Mouse (Mus musculus) yolk sac, embryonic 10.5 days (tissue): ENCODE data around the gene St3gal3.

Experiments
- DNase-seq: peaks from one replicate; pipeline ENCODE4 v3.0.0-alpha.2; 2017; ENCODE audit warnings: low spot score

The St3gal3 gene

DNA sequence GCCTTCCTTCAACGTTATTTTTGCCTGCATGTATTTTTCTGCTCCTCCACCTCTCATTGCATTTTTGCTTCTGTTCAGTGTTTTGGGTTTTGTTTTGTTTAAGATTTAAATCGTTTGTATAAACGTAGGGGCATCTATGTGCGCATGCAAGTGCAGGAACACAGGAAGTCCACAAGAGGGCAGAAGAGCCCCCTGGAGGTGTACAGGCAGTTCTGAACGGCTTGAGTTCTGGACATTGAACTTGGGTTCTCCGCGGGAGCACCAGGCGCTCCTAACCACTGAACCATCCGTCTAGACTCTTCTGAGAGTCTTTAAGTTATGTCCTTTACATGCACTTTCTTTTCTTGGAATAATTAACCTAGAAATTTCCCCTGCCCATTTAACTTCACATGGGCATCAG, 44.8 kb downstream of the St3gal3 start:
- DNase-seq: peak; percentile 25

- DNase-seq: no peak
These were observed 45.9 kb downstream of the St3gal3 start for GRCm38 (mm10) chr4:118088771-118089170.

GRCm38 (mm10) chr4:118085025-118085424, 49.7 kb downstream of the St3gal3 start:
- DNase-seq: no peak

GRCm38 (mm10) chr4:118083217-118083951, 51.3 kb downstream of the St3gal3 start:
- peak; percentile 85 for DNase-seq

DNA sequence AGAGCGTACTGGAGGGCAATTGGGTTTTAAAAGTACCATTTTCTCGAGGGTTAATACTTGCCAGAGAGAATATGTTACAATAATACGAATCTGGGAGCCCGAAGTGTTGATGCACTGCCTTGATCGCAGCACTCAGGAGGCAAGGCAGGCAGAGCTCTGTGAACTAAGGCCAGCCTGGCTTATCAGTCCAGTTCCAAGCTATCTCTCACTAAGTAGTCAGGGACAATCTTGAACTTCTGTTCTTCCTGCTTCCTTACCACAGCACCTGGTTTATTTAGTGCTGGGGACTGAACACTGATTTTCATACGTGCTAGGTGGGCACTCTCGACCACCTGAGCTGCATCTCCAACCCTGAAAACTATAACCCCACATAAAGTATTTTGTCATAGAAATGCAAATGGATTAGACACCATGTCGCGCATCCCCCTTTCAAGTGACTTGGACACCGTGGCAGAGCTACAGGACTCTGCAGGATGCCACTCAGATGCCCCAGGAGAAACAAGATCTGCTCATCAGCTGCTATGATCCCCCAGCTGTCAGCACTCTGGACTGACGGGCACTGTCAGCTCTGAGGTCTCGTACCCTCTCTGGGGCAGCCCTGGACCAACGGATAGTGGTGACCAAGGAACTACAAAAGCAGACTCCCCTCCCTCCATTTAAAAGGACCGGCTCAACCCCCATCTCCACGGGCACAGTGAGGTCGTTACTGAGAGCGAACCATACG, 52.9 kb downstream of the St3gal3 start:
- no peak for DNase-seq

- no peak for DNase-seq
These were observed 54.2 kb downstream of the St3gal3 start for GRCm38 (mm10) chr4:118080481-118080880.

GRCm38 (mm10) chr4:118079195-118079594, 55.5 kb downstream of the St3gal3 start:
- DNase-seq: no peak

DNA sequence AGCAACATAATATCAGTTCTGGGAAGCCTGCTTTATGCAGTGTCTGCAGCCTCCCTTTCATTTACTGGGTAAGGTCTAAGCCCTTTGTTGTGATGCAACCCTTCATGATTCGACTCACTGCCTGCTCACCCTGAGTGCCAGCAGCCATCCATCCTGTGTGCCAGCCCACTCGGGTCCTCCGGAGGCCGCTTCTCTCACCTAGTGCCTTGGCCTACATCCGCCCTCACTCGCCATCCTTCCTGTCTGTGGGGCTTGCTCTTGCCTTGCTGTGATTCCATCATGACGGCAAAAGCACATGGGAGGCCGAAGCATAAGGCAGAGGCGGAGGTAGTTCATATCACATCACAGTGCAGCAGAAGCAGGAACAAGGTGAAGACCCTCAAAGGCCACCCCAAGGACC, 56.1 kb downstream of the St3gal3 start:
- DNase-seq: no peak

DNA sequence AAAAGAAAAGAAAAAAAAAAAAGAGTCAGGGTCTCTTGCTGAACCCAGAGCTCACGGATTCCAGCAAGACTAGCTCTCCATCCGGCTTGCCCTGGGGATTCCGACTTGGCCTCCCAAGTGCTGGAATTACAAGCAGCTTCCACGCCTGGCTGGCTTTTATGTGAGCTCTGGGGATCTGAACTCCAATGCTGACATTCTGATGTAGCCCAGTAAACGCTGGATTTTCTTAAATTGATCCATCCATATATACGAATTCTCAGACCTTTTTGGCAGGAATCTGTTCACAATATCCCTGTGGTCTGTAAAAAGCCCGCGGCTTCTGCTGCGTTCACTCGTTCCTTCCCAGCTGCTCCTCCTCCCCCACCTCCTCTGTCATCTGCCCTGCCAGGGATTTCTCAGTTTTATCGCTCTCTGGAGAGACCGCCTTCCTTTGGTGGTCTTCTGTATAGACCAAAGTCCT, 57.4 kb downstream of the St3gal3 start:
- DNase-seq: no peak

DNA sequence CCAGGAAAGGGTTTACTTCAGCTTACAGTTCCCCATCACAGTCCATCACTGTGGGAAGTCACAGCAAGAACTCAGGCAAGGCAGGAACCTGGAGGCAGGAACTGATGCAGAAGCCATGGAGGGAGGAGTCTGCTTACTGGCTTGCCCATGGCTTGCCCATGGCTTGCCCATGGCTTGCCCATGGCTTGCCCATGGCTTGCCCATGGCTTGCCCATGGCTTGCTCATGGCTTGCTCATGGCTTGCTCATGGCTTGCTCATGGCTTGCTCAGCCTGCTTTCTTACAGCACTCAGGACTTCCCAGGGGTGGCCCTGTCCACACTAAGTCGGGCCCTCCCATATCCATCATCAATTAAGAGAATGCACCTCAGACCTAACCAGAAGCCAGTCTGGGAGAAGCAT, 58.1 kb downstream of the St3gal3 start:
- no peak for DNase-seq

GRCm38 (mm10) chr4:118075343-118075742, 59.4 kb downstream of the St3gal3 start:
- DNase-seq: no peak

GRCm38 (mm10) chr4:118074236-118074635, 60.5 kb downstream of the St3gal3 start:
- no peak for DNase-seq

- no peak for DNase-seq
These were observed 61.6 kb downstream of the St3gal3 start for GRCm38 (mm10) chr4:118073128-118073527.

DNA sequence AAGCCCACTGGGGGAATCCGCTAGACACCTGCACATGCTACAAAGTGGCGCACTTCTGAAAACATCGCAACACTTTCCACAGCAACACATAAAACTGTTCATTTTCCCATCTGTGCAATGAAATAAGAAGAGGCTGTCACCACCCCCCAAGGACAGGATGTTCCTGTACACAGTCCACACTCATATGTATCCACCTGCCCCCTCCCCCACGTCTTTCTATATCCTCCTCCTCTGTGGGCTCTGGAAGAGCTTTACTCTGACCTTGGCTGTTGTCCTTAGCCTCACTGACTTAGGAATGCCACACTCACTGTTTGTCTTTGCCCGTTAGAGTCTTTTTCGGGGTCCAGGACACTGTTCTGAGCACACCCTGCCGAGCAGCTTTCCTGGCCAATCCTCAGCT, 62.8 kb downstream of the St3gal3 start:
- DNase-seq: no peak

DNA sequence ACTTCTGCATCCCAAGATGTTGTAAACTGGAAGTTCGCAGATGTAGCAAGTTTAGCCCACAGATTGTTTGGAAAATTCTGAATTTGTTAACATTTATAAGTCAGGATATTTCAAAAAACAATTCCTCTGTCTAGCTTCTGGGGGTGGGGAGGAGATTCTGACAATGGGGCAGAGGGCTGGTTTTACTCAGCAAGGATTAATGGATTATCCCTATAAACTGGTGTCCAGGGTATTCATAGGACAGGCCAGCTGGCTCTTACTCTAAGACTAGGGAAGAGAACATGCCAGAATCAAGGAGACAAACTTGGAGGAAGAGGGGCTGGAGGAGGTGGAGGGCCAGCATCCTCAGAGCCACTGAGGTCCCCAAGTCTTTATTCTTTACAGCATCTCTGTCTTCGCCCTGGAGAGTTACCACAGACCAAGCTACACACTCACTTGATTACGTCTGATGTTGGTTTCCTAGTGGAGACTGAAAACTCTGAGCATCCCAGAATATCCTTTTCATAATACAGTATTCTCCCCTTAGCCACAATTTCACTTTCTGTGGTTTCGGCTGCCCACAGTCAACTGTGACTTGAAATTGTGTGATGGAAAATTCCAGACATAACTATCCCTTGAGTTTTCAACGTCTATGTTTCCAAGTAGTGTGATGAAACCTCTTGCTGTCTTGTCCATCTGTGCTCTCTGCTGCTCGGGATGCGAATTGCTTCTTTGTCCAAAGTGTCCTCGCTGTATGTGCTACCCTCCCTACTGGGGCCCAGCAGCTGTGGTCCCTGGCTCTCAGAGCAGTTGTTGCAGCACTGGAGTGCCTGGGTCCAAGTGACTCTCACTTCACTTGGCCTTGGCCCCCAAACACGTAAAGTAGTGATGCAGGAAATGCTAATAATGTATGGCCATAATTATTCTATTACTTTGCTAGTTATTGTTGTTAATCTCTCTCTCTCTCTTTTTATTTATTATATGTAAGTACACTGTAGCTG, 64.2 kb downstream of the St3gal3 start:
- DNase-seq: no peak

GRCm38 (mm10) chr4:118061809-118062463, 72.8 kb downstream of the St3gal3 start:
- no peak for DNase-seq

GRCm38 (mm10) chr4:118060915-118061530, 73.7 kb downstream of the St3gal3 start:
- DNase-seq: no peak

GRCm38 (mm10) chr4:118059816-118060475, 74.8 kb downstream of the St3gal3 start:
- no peak for DNase-seq

- no peak for DNase-seq
These were observed 76.5 kb downstream of the St3gal3 start for GRCm38 (mm10) chr4:118058116-118058677.

DNA sequence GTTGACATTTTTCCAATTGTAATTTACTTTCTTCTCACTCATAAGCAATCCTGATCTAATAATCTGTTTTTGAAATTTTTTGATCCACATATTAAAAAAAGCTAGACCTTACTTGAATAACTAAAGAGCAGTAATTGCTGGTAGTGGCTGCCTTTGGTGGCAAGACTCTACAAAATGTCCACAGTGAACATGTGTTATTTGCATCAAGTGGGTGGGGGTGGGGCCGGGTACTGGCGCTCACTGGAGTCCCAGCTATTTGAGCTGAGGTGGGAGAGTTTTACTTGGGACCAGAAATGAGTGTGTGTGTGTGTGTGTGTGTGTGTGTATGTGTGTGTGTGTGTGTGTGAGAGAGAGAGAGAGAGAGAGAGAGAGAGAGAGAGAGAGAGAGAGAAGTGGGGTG, 77.6 kb downstream of the St3gal3 start:
- no peak for DNase-seq
